Mouse (Mus musculus) thymus, postnatal 36 days (tissue): ENCODE data around the gene Gm10037.

Experiments used
- DNase-seq, 2 experiments: peaks; one replicate each; pipeline ENCODE4 v3.0.0; 2022; ENCODE audit warnings: mixed read lengths in 2 of 2

Gene Gm10037

GRCm38 (mm10) chr13:67876699-67877254 is 45.9 kb downstream of the Gm10037 start:
- DNase-seq = no peak

- no peak for DNase-seq
Observed at GRCm38 (mm10) chr13:67883966-67884365, 53.1 kb downstream of the Gm10037 start.
